Mouse (Mus musculus) Muller cell, postnatal 12 days (primary cell): Measurements from ENCODE around the gene Tprgl.

Experiments used
- DNase-seq: peaks from one replicate; pipeline ENCODE4 v3.0.0-alpha.2; 2015; ENCODE audit errors: inconsistent ontology term

Tprgl gene

GRCm38 (mm10) chr4:154118782-154119181, 41.7 kb downstream of the Tprgl start:
- no peak for DNase-seq

GRCm38 (mm10) chr4:154116421-154116820, 44.0 kb downstream of the Tprgl start:
- no peak for DNase-seq

GRCm38 (mm10) chr4:154109850-154110243, 50.6 kb downstream of the Tprgl start:
- no peak for DNase-seq

GRCm38 (mm10) chr4:154109216-154109849, 51.1 kb downstream of the Tprgl start:
- DNase-seq: peak; percentile 36
